Mouse (Mus musculus) hindbrain, embryonic 15.5 days (tissue): ENCODE data around the gene Kdm5a. TPM values are rescaled to one million over a fixed set of nuclear protein-coding genes. Genes with fewer than 3 reads are reported as not detected.
A peak's percentile ranks its signal among the peaks of the same experiment; 100 is the strongest.

ENCODE experiments used
- ATAC-seq: fragments of 200-750 bp; cut with Nextera tagmentation; 2 replicates; pipeline ENCODE4 v1.8.0; 2017; ENCODE audit warnings: low read depth, moderate number of reproducible peaks, moderate TSS enrichment; ENCODE audit not compliant: low FRiP score
- H3K27ac ChIP-seq: fragments of 300-500 bp; sonication (generic); replicated peaks from 2 replicates; pipeline ENCODE4 v1.5.1; 2015; ENCODE audit warnings: mild to moderate bottlenecking, inconsistent platforms
- H3K27me3 ChIP-seq: fragments of 300-500 bp; sonication (generic); 2 replicates; pipeline ENCODE4 v1.6.1; 2015; ENCODE audit warnings: control low read depth, inconsistent platforms
- H3K36me3 ChIP-seq: fragments of 300-500 bp; sonication (generic); 2 replicates; pipeline ENCODE4 v1.6.1; 2015; ENCODE audit warnings: control low read depth, inconsistent platforms
- H3K4me1 ChIP-seq: fragments of 300-500 bp; sonication (generic); replicated peaks from 2 replicates; pipeline ENCODE4 v1.6.1; 2015; ENCODE audit warnings: control low read depth, inconsistent platforms
- H3K4me2 ChIP-seq: fragments of 300-500 bp; sonication (generic); 2 replicates; pipeline ENCODE4 v1.6.1; 2015; ENCODE audit warnings: moderate library complexity, mild to moderate bottlenecking, inconsistent platforms
- H3K4me3 ChIP-seq: fragments of 300-500 bp; sonication (generic); 2 replicates; pipeline ENCODE4 v1.5.1; 2015; ENCODE audit warnings: mild to moderate bottlenecking, inconsistent platforms
- H3K9ac ChIP-seq: fragments of 300-500 bp; sonication (generic); 2 replicates; pipeline ENCODE4 v1.6.1; 2015; ENCODE audit warnings: inconsistent platforms
- H3K9me3 ChIP-seq: fragments of 300-500 bp; sonication (generic); 2 replicates; pipeline ENCODE4 v1.6.1; 2016; ENCODE audit warnings: control low read depth, inconsistent platforms
- WGBS: fragments of 180-500 bp; shearing (Covaris S2); methylation state at CpG from one replicate; pipeline ENCODE4 v1.1.7; 2015; 5-methylcytosine and 5-hydroxymethylcytosine counted together
- polyA plus RNA-seq: library from polyadenylated mRNA; unstranded; fragments of >200 nt; fragmentation: Nextera tagmentation; extraction: Ambion mirVana; gene quantifications from 2 replicates; pipeline ENCODE4 v1.2.1, GENCODE M21; 2015

Kdm5a gene
- polyA plus RNA-seq, 1 experiment from 2014 or later, result 29.8 TPM

DNA sequence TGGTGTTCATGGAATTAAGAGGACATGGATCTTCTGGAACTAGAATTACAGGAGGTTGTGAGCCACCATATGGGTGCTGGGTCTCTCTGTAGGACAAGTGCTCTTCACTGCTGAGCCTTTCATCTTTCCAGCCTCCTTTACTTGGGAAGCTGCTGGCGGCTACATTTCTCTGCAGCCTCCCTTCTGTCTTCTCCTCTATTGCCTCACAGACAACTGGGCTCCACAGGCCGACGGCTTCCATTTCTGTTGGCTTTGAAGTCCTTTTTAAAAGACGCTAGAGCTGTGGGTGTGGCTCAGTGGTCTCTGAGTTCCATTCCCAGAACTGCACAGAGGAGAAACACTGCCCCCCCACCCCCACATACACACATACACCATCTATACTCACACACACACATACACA is 101.5 kb downstream of the Kdm5a start:
- no peak for ATAC-seq
- H3K9ac ChIP-seq, result no peak overlapping the region
- no peaks in the 10 kb centered on the region for H3K36me3 ChIP-seq
- H3K4me1 ChIP-seq, result peaks cover 17% of the 10 kb centered on the region
- 38% methylated on average over 4 of the region's 4 CpGs for WGBS
- H3K4me3 ChIP-seq, result no peak overlapping the region
- H3K4me2 ChIP-seq, result no peak overlapping the region
- no peak overlapping the region for H3K27ac ChIP-seq
- no peaks in the 10 kb centered on the region for H3K9me3 ChIP-seq
- peaks cover 7% of the 10 kb centered on the region; the same call in 1 of the 2 replicates for H3K27me3 ChIP-seq

- Histone ChIP-seq H3K27me3 (0 out of 2 replicates have a peak, but pooled peaks cover 3% of the 10 kb centered on the region), H3K4me2 (no peak overlapping the region), H3K9me3 (no peaks in the 10 kb centered on the region), H3K4me3 (no peak overlapping the region), H3K27ac (no peak overlapping the region), H3K9ac (no peak overlapping the region), H3K36me3 (no peaks in the 10 kb centered on the region), H3K4me1 (peaks cover 19% of the 10 kb centered on the region)
- no peak for ATAC-seq
- WGBS, result 83% methylated on average over 10 of the region's 10 CpGs
Observed at GRCm38 (mm10) chr6:120466609-120467329, 102.8 kb downstream of the Kdm5a start.

- no peak overlapping the region for H3K4me3 ChIP-seq
- WGBS, result 91% methylated on average over 4 of the region's 4 CpGs
- H3K27me3 ChIP-seq, result no peaks in the 10 kb centered on the region
- H3K27ac ChIP-seq, result no peak overlapping the region
- H3K9ac ChIP-seq, result no peak overlapping the region
- peaks cover 27% of the 10 kb centered on the region for H3K4me1 ChIP-seq
- no peaks in the 10 kb centered on the region for H3K9me3 ChIP-seq
- no peak overlapping the region for H3K4me2 ChIP-seq
- ATAC-seq, result no peak
- no peaks in the 10 kb centered on the region for H3K36me3 ChIP-seq
Observed at GRCm38 (mm10) chr6:120468259-120468658, 104.3 kb downstream of the Kdm5a start.

GRCm38 (mm10) chr6:120469268-120469667 is 105.3 kb downstream of the Kdm5a start:
- H3K27me3 ChIP-seq, result no peaks in the 10 kb centered on the region
- peaks cover 23% of the 10 kb centered on the region for H3K4me1 ChIP-seq
- no peak for ATAC-seq
- H3K9ac ChIP-seq, result no peak overlapping the region
- H3K4me2 ChIP-seq, result no peak overlapping the region
- H3K4me3 ChIP-seq, result no peak overlapping the region
- no peak overlapping the region for H3K27ac ChIP-seq
- no peaks in the 10 kb centered on the region for H3K36me3 ChIP-seq
- WGBS, result 68% methylated on average over 3 of the region's 3 CpGs
- H3K9me3 ChIP-seq, result no peaks in the 10 kb centered on the region

GRCm38 (mm10) chr6:120469770-120470169 is 105.8 kb downstream of the Kdm5a start:
- H3K4me1 ChIP-seq, result peaks cover 23% of the 10 kb centered on the region
- no peak overlapping the region for H3K4me3 ChIP-seq
- H3K36me3 ChIP-seq, result no peaks in the 10 kb centered on the region
- H3K4me2 ChIP-seq, result no peak overlapping the region
- H3K27ac ChIP-seq, result no peak overlapping the region
- H3K27me3 ChIP-seq, result no peaks in the 10 kb centered on the region
- no peak overlapping the region for H3K9ac ChIP-seq
- H3K9me3 ChIP-seq, result no peaks in the 10 kb centered on the region
- no peak for ATAC-seq

DNA sequence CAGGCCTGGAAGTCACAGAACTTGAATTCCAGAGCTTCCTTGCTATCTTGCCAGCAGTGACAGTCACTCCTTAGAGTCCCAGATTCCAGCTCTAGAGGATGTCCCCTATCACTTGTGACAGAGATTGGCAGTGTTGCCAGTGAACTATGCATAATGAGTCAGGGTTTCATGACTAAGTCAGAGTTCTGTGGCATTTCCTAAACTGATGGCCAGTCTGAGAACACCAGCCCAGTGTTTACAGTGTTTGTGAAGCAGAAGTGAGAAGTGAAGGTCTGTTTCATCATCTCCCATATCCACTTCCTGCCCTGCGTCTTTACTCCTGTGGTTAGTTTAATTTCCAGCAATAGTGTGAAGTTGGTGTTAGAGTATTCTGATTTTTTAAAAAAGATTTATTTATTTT is 106.7 kb downstream of the Kdm5a start:
- no peak overlapping the region for H3K9ac ChIP-seq
- peaks cover 23% of the 10 kb centered on the region for H3K4me1 ChIP-seq
- no peak overlapping the region for H3K4me3 ChIP-seq
- 100% methylated on average over 1 of the region's 1 CpGs for WGBS
- no peaks in the 10 kb centered on the region for H3K27me3 ChIP-seq
- H3K9me3 ChIP-seq, result no peaks in the 10 kb centered on the region
- no peak overlapping the region for H3K4me2 ChIP-seq
- ATAC-seq, result no peak
- H3K36me3 ChIP-seq, result no peaks in the 10 kb centered on the region
- no peak overlapping the region for H3K27ac ChIP-seq

- WGBS, result 2% methylated on average over 5 of the region's 5 CpGs
- Histone ChIP-seq H3K4me2 (no peak overlapping the region), H3K36me3 (no peaks in the 10 kb centered on the region), H3K27ac (peak overlapping the region; percentile 69), H3K4me1 (peaks cover 23% of the 10 kb centered on the region), H3K9me3 (no peaks in the 10 kb centered on the region), H3K4me3 (no peak overlapping the region), H3K9ac (no peak overlapping the region), H3K27me3 (no peaks in the 10 kb centered on the region)
- ATAC-seq, result peak; percentile 80
Observed at GRCm38 (mm10) chr6:120471991-120472441, 108.1 kb downstream of the Kdm5a start.

- Histone ChIP-seq H3K9me3 (no peaks in the 10 kb centered on the region), H3K4me3 (no peak overlapping the region), H3K4me1 (peaks cover 23% of the 10 kb centered on the region), H3K27me3 (no peaks in the 10 kb centered on the region), H3K27ac (peak overlapping the region; percentile 69), H3K4me2 (peak overlapping the region; percentile 12; the same call in 1 of the 2 replicates), H3K9ac (no peak overlapping the region), H3K36me3 (no peaks in the 10 kb centered on the region)
- 14% methylated on average over 8 of the region's 8 CpGs for WGBS
- ATAC-seq, result no peak; the same call in 1 of the 2 replicates
Observed at GRCm38 (mm10) chr6:120472455-120473140, 108.7 kb downstream of the Kdm5a start.

DNA sequence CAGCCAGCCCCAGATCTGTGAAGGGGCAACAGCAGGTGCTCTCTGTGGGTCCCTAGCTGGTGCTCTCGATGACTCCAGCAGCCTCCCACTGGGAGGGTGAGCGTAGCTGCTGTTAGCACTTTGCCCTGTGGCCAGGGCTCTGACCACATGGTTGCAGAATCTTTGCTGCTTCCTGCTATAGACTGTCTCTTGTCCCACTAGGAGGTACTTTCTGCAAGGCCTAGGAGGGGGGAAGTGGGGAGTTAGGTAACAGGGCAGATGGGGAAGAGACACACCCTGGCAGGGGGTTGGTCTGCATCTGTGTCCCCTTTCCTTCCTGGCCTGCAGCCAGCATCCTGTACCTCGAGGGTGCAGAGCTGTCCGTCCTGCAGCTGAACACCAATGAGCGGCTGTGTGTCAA is 109.5 kb downstream of the Kdm5a start:
- Histone ChIP-seq H3K9me3 (no peaks in the 10 kb centered on the region), H3K4me3 (no peak overlapping the region), H3K36me3 (no peaks in the 10 kb centered on the region), H3K4me2 (no peak overlapping the region), H3K4me1 (peaks cover 23% of the 10 kb centered on the region), H3K9ac (no peak overlapping the region), H3K27me3 (no peaks in the 10 kb centered on the region), H3K27ac (peak overlapping the region; percentile 69; the same call in 1 of the 2 replicates)
- ATAC-seq, result 0 out of 2 replicates have a peak, but pooled peaks have one; percentile 31
- WGBS, result 13% methylated on average over 5 of the region's 5 CpGs

DNA sequence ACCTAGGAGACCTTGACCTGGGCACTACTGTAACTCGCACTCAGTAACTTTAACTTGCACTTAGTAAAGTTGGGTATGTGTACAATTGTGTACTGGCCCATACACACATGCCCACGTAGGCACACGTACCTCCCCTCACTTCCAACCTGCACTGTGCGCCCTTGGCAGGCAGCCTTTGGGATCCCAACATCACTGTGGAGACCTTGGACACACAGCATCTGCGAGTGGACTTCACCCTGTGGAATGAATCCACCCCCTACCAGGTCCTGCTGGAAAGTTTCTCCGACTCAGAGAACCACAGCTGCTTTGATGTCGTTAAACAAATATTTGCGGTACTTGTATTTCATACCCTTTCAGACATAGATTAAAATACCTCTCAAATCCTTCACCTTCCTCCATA is 111.4 kb downstream of the Kdm5a start:
- H3K4me2 ChIP-seq, result no peak overlapping the region

DNA sequence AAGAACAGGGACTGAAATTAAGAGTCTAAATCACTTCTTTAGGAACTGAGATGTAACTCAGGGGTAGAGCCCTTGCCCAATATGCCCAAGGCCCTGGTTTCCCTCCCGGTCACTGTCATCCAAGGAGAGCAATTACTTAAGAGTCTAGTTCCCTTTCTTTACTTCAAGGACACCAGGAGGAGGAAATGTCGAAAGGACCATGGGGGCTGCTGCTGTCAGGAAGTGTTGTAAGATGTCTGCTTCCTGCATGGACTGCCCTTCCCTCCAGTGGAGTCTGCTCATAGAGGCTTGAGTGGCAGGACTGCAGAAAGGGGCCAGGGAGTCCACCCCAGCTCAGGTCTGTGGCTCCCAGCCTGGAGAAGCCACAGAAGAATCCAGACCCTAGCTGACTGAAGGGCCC is 115.4 kb downstream of the Kdm5a start:
- WGBS, result 85% methylated on average over 2 of the region's 2 CpGs
- H3K27me3 ChIP-seq, result no peaks in the 10 kb centered on the region
- H3K27ac ChIP-seq, result no peak overlapping the region
- no peak overlapping the region for H3K4me3 ChIP-seq
- no peaks in the 10 kb centered on the region for H3K9me3 ChIP-seq
- H3K4me2 ChIP-seq, result no peak overlapping the region
- no peak overlapping the region for H3K9ac ChIP-seq
- no peaks in the 10 kb centered on the region; the same call in 1 of the 2 replicates for H3K36me3 ChIP-seq
- no peaks in the 10 kb centered on the region for H3K4me1 ChIP-seq
- ATAC-seq, result no peak

More for the DNA sequence above, 111.4 kb downstream of the Kdm5a start:
- Histone ChIP-seq H3K36me3 (no peaks in the 10 kb centered on the region; the same call in 1 of the 2 replicates), H3K27me3 (no peaks in the 10 kb centered on the region), H3K4me3 (no peak overlapping the region), H3K9ac (no peak overlapping the region), H3K4me1 (peaks cover 23% of the 10 kb centered on the region), H3K9me3 (no peaks in the 10 kb centered on the region), H3K27ac (no peak overlapping the region)
- ATAC-seq, result no peak
- 82% methylated on average over 8 of the region's 8 CpGs for WGBS

DNA sequence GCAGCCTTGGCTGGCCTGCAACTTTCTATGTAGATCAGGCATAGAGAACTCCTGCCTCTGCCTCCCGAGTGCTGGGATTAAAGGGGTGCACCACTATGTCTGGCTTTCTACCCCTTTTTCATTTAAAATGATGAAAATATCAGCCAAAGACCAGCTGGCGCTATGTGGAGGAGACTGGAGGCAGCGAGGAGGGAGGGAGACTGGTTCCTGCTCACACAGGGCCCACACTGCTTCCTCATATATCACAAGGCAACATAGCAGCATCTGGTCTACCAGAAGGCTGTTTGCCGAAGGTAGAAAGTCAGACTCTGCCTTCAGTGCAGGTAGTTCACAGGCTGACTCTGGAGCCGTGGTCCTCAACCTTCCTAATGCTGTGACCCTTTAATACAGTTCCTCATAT is 116.4 kb downstream of the Kdm5a start:
- Histone ChIP-seq H3K9me3 (no peaks in the 10 kb centered on the region), H3K27ac (no peak overlapping the region), H3K4me1 (no peaks in the 10 kb centered on the region), H3K27me3 (no peaks in the 10 kb centered on the region), H3K4me3 (no peak overlapping the region), H3K36me3 (no peaks in the 10 kb centered on the region; the same call in 1 of the 2 replicates), H3K9ac (no peak overlapping the region), H3K4me2 (no peak overlapping the region)
- no peak for ATAC-seq
- 96% methylated on average over 5 of the region's 5 CpGs for WGBS
